Mouse (Mus musculus) stomach, postnatal 0 days (tissue): ENCODE data around the gene Chn2. TPM values are rescaled to one million over a fixed set of nuclear protein-coding genes. Genes with fewer than 3 reads are reported as not detected.

ENCODE experiments used
- ATAC-seq: fragments of 200-750 bp; cut with Nextera tagmentation; 2 replicates; pipeline ENCODE4 v1.8.0; 2017; ENCODE audit not compliant: low FRiP score, low TSS enrichment
- DNase-seq: peaks from one replicate; pipeline ENCODE4 v3.0.0-alpha.2; 2016; ENCODE audit warnings: low spot score
- H3K27ac ChIP-seq: fragments of 300-500 bp; sonication (generic); replicated peaks from 2 replicates; pipeline ENCODE4 v1.5.1; 2014; ENCODE audit warnings: mild to moderate bottlenecking, control low read depth
- H3K27me3 ChIP-seq: fragments of 300-500 bp; sonication (generic); 2 replicates; pipeline ENCODE4 v1.6.1; 2014; ENCODE audit warnings: low read length; ENCODE audit not compliant: control insufficient read depth, insufficient read depth
- H3K36me3 ChIP-seq: fragments of 300-500 bp; sonication (generic); 2 replicates; pipeline ENCODE4 v1.6.1; 2014; ENCODE audit warnings: low read length, mixed read lengths; ENCODE audit not compliant: control insufficient read depth, insufficient read depth
- H3K4me1 ChIP-seq: fragments of 300-500 bp; sonication (generic); replicated peaks from 2 replicates; pipeline ENCODE4 v1.6.1; 2014; ENCODE audit warnings: antibody characterized with exemption; ENCODE audit not compliant: control insufficient read depth, insufficient read depth
- H3K4me2 ChIP-seq: fragments of 300-500 bp; sonication (generic); replicated peaks from 2 replicates; pipeline ENCODE4 v1.6.1; 2014; ENCODE audit warnings: low read depth, mild to moderate bottlenecking, control low read depth, moderate library complexity
- H3K4me3 ChIP-seq: fragments of 300-500 bp; sonication (generic); 2 replicates; pipeline ENCODE4 v1.5.1; 2014; ENCODE audit warnings: low read depth, low read length, control low read depth
- H3K9ac ChIP-seq: fragments of 300-500 bp; sonication (generic); 2 replicates; pipeline ENCODE4 v1.6.1; 2014; ENCODE audit warnings: mild to moderate bottlenecking, low read length, control low read depth, mixed read lengths
- H3K9me3 ChIP-seq: fragments of 300-500 bp; sonication (generic); 2 replicates; pipeline ENCODE4 v1.6.1; 2016; ENCODE audit warnings: low read length; ENCODE audit not compliant: control insufficient read depth
- CTCF ChIP-seq: IDR thresholded peaks from 2 replicates; pipeline ENCODE4 v1.5.1; 2016; ENCODE audit warnings: antibody characterized with exemption, low read depth, mild to moderate bottlenecking, moderate library complexity
- EP300 ChIP-seq: optimal IDR thresholded peaks from 2 replicates; pipeline ENCODE3; 2016; ENCODE audit warnings: antibody characterized with exemption
- WGBS: fragments of 180-500 bp; shearing (Covaris S2); extraction: QIAGEN DNeasy Blood & Tissue Kit; methylation state at CpG from one replicate; pipeline ENCODE4 v1.1.7; 2014; 5-methylcytosine and 5-hydroxymethylcytosine counted together
- polyA plus RNA-seq: library from polyadenylated mRNA; unstranded; fragments of >200 nt; fragmentation: Nextera tagmentation; extraction: Ambion mirVana; gene quantifications from 2 replicates; pipeline ENCODE4 v1.2.1, GENCODE M21; 2015

The Chn2 gene
- polyA plus RNA-seq, 1 experiment from 2014 or later, result 19.1 TPM

DNA sequence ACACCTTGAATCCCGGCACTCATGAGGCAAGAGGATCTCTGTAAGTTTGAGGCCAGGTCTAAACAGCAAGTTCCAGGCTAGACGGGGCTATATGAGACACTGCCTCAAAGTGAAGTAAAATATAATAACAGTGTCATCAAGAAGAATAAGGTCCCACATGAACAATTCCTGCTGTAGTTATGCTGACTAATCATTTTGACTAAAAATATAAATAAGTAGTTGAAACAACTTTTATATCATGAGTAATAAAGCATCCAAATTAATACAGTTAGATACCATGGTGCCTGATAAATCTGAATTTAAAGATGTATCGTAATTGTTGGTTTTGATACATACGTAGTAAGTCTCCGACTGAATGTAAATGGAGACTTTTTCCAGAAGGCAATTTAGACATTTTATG lies 15.5 kb upstream of the Chn2 start:
- DNase-seq (no peak), ATAC-seq (no peak)
- WGBS, result 89% methylated on average over 5 of the region's 5 CpGs
- H3K27me3 ChIP-seq, result no peaks in the 10 kb centered on the region
- H3K4me3 ChIP-seq, result no peak overlapping the region
- no peaks in the 10 kb centered on the region for H3K36me3 ChIP-seq
- H3K4me2 ChIP-seq, result no peak overlapping the region
- H3K27ac ChIP-seq, result no peak overlapping the region
- H3K4me1 ChIP-seq, result no peaks in the 10 kb centered on the region
- no peak overlapping the region for H3K9ac ChIP-seq
- TF ChIP-seq CTCF (no peak), EP300 (no peak)
- H3K9me3 ChIP-seq, result no peaks in the 10 kb centered on the region

DNA sequence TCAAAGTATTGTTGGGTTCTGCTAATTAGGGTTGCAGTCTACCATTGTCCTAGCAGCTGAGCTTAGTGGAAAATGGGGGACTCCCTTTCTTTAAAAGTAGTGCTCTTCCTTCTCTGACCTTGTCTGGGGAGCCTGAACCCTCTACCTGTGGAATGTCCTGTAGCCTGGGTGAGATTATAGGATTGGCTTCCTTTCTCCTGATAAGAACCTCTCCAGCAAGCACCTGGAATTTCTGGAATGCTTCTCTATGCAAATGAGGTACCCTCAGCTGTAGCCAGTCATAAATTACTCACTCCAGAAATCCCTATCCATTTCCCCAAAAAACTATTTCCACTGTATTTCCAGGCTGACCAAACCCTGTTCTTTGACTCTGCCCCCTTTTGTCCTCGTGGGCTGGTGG lies 10.6 kb upstream of the Chn2 start:
- Histone ChIP-seq H3K9me3 (no peaks in the 10 kb centered on the region), H3K9ac (no peak overlapping the region), H3K36me3 (no peaks in the 10 kb centered on the region), H3K4me3 (no peak overlapping the region), H3K27ac (no peak overlapping the region), H3K4me2 (no peak overlapping the region), H3K4me1 (no peaks in the 10 kb centered on the region), H3K27me3 (no peaks in the 10 kb centered on the region)
- ATAC-seq (no peak), DNase-seq (no peak)
- no peak for TF ChIP-seq EP300
- TF ChIP-seq CTCF, result no peak
- 52% methylated on average over 1 of the region's 1 CpGs for WGBS

DNA sequence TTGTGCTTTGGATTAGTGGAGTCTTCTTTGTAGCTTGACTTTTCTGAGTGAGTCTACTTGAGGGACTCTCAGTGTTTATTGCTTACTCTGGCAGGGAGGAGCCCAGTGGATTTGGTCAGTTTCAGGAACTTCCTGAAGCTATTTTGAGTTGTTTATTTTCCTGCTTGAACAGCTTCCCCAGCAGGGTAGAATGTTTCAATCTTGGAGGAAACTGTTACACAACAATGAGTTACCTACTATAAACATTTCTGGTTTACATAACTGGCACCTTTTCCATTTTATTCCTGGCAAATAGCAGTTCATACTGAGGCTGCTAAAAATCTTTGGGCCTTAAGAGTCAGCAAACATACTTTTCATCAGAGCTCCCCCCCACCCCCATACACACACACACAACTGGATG lies 9.0 kb upstream of the Chn2 start:
- no peaks in the 10 kb centered on the region for H3K4me1 ChIP-seq
- no peak for DNase-seq
- H3K9ac ChIP-seq, result no peak overlapping the region
- H3K4me2 ChIP-seq, result no peak overlapping the region
- ATAC-seq, result no peak
- no peak overlapping the region for H3K27ac ChIP-seq
- H3K36me3 ChIP-seq, result no peaks in the 10 kb centered on the region
- H3K4me3 ChIP-seq, result no peak overlapping the region
- TF ChIP-seq CTCF, result no peak
- TF ChIP-seq EP300, result no peak
- no peaks in the 10 kb centered on the region for H3K27me3 ChIP-seq
- no peaks in the 10 kb centered on the region for H3K9me3 ChIP-seq

DNA sequence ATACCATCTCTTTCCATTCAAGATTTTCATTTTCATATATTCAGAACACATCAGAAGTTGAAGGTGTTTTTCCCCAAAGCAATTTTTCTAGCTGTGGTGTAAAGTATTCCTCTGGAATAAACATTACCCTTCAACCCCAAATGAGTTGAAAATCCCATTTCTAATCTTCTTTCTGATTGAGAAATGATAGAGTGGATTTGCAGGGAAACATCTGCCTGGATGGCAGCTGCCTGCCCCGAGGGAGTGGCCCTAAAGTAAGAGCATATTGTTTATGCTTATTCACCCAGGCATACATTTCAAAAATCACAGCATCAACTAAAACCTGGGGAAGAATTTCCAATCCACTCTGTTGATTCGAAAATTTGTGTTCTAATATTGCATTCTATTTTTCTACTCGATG lies 8.6 kb upstream of the Chn2 start:
- Histone ChIP-seq H3K4me2 (no peak overlapping the region), H3K27ac (no peak overlapping the region), H3K36me3 (no peaks in the 10 kb centered on the region), H3K9me3 (no peaks in the 10 kb centered on the region), H3K4me1 (no peaks in the 10 kb centered on the region), H3K4me3 (no peak overlapping the region), H3K27me3 (no peaks in the 10 kb centered on the region), H3K9ac (no peak overlapping the region)
- no peak for ATAC-seq
- 65% methylated on average over 3 of the region's 3 CpGs for WGBS
- no peak for TF ChIP-seq CTCF
- no peak for TF ChIP-seq EP300
- no peak for DNase-seq

DNA sequence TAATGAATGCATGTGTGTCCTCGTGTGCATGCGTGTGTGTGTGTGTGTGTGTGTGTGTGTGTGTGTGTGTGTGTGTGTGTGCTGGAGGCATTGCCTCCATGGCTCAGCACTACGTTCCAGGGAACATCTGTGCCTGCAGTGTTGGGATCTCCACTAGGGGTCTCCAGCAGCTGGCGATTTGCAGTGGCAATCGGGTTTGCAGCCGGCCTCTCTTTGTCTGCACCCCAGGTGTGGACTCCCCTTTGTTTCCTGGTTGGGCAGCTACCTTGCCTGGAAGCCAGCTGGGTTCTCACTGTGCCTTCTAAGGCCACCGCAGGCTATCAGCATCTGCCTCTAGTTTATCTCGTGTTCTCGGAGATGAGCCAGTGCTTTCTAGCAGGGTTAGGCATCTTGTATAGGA lies 4.9 kb upstream of the Chn2 start:
- WGBS, result 2% methylated on average over 9 of the region's 9 CpGs
- H3K9me3 ChIP-seq, result no peaks in the 10 kb centered on the region
- H3K4me1 ChIP-seq, result no peaks in the 10 kb centered on the region
- H3K27me3 ChIP-seq, result no peaks in the 10 kb centered on the region
- peak; percentile 92 for TF ChIP-seq CTCF
- no peak for TF ChIP-seq EP300
- H3K4me3 ChIP-seq, result no peak overlapping the region
- ATAC-seq (peak; percentile 79), DNase-seq (peak; percentile 88)
- H3K27ac ChIP-seq, result no peak overlapping the region
- H3K4me2 ChIP-seq, result no peak overlapping the region
- H3K36me3 ChIP-seq, result no peaks in the 10 kb centered on the region
- H3K9ac ChIP-seq, result no peak overlapping the region

DNA sequence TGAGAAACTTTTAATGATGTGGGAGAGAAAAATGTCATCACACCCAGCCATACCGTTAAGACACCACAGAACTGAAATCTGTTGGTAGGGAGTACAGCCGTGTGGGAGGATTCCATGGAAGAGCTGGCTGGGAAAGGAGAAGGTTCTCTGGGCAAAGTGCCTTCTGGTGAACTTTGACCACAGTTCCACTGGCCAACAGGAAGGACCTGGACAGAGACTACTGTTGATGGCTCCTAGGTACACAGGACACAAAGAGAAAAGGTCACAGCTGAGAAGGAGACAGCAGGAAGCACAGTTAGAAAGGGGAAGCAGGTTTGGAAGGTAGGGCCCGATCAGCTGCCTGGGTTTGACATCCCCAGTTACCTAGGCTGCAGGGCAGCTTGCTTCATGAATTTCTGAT lies 3.8 kb upstream of the Chn2 start:
- TF ChIP-seq EP300 (no peak), CTCF (no peak)
- no peaks in the 10 kb centered on the region for H3K36me3 ChIP-seq
- 69% methylated on average over 3 of the region's 3 CpGs for WGBS

More for the DNA sequence above, 3.8 kb upstream of the Chn2 start:
- ATAC-seq (no peak), DNase-seq (no peak)
- H3K9me3 ChIP-seq, result no peaks in the 10 kb centered on the region
- H3K9ac ChIP-seq, result no peak overlapping the region
- H3K4me3 ChIP-seq, result no peak overlapping the region
- H3K4me2 ChIP-seq, result no peak overlapping the region
- H3K27ac ChIP-seq, result no peak overlapping the region
- no peaks in the 10 kb centered on the region for H3K4me1 ChIP-seq
- no peaks in the 10 kb centered on the region for H3K27me3 ChIP-seq
